Mouse (Mus musculus): ENCODE results near the gene Ces4a. TPM values are rescaled to one million over a fixed set of nuclear protein-coding genes. Genes with fewer than 3 reads are reported as not detected.
"Not testable (repeated sequence)": the region's sequence is repeated elsewhere in the genome, so short reads cannot be mapped to it uniquely, and the experiment has no call there.

The Ces4a gene
- 0.13 TPM in 1 of 2 replicates, not detected in the other for polyA plus RNA-seq (2015; fragmentation: Nextera tagmentation; extraction: Ambion mirVana)

- WGBS: 91% methylated on average over 5 of the region's 5 CpGs
- Histone ChIP-seq H3K27me3 (no peaks in the 10 kb centered on the region), H3K9ac (no peak within 1 kb of the TSS), H3K4me3 (no peak within 1 kb of the TSS), H3K9me3 (no peaks in the 10 kb centered on the region), H3K4me1 (replicated peaks) (no peaks in the 10 kb centered on the region), H3K27ac (replicated peaks) (no peak within 1 kb of the TSS), H3K4me2 (no peak within 1 kb of the TSS), H3K36me3 (no peaks in the 10 kb centered on the region)
- no peak for ATAC-seq (ENCODE audit: low FRiP score, low read depth)
These were observed at the start of gene Ces4a for GRCm38 (mm10) chr8:105131509-105131908. TSS of gene Ces4a (plus strand) at chr8:105131800.

DNA sequence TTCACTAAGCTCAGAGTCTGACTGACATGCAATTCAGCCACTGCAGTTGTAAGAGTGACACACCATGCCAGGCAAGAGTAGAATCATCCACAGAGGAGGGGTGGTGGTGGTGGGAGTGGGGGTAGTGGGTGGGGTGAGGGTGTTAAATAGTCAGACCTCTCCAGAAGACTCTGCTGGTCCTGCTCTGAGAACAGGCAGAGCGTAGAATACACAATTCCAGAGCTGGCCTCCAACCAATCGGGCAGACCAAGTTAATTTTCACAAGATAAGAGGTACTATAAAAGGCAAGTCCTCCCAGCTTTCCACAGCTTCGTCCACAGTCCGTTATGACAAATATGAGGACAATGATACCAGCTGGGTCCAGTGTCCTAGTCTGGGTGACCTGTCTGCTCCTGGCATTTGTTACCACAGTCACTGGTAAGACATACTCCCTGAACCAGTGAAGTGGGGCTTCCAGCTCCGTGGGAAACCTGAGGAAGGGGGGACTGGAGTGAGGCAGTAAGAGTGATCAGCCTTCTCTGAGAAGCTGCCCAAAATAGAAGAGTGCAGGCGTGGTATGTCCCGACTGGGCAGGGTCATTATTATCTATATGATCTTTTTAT lies 48.0 kb upstream of the Ces4a start, which contains the start of gene Ces3b:
Gene Ces3b, plus strand, starts transcription at position 305 of the 602 bp plus-strand sequence.
- H3K9ac ChIP-seq: no peak within 1 kb of the TSS
- no peaks in the 10 kb centered on the region for H3K36me3 ChIP-seq
- H3K4me3 ChIP-seq: no peak within 1 kb of the TSS
- no peak for ATAC-seq (ENCODE audit: low FRiP score, low read depth)
- no peaks in the 10 kb centered on the region for H3K4me1 ChIP-seq (replicated peaks)
- 84% methylated on average over 7 of the region's 7 CpGs for WGBS
- H3K4me2 ChIP-seq: no peak within 1 kb of the TSS
- H3K27me3 ChIP-seq: no peaks in the 10 kb centered on the region
- H3K9me3 ChIP-seq: no peaks in the 10 kb centered on the region
- no peak within 1 kb of the TSS for H3K27ac ChIP-seq (replicated peaks)

DNA sequence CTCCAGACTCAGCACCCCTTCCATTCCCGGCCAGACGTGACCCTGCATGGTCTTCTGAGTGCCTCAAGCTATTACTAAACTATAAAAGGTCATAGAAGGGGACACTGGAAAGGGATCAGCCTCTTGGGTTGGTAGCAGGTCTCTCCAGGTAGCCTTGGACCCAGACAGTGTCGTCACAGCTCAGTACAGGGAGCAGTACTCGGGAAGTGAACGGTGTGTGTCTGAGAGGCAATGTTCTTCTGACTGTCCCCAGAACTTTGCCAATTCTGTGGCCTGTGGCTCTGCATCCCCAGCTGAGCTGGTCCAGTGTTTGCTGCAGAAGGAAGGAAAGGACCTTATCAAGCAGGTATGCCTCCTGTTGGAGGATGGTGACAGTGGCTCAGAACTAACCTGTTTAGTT lies 43.4 kb upstream of the Ces4a start:
- not testable (repeated sequence) for H3K27me3 ChIP-seq; H3K36me3 ChIP-seq; H3K4me2 ChIP-seq; ATAC-seq (ENCODE audit: low FRiP score, low read depth); H3K4me1 ChIP-seq (replicated peaks); H3K9ac ChIP-seq; H3K9me3 ChIP-seq; H3K27ac ChIP-seq (replicated peaks); H3K4me3 ChIP-seq
- WGBS: 87% methylated on average over 5 of the region's 5 CpGs

DNA sequence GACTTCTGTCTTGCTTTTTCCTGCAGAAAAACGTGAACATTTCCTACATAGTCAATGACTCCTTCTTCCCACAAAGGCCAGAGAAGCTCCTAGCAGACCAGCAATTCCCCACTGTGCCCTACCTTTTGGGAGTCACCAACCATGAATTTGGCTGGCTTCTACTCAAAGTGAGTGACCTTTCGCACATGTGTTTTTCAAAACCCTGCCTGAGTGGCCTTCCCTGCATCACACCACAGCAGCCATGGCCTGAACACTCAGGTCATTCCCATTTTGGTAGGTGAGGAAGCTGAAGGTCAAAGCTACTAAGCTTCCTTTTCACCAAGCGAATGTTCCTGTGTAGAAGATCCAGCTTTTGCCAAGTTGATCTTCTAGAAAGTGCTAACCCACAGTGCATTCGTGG lies 43.0 kb upstream of the Ces4a start:
- WGBS: 75% methylated on average over 4 of the region's 4 CpGs

DNA sequence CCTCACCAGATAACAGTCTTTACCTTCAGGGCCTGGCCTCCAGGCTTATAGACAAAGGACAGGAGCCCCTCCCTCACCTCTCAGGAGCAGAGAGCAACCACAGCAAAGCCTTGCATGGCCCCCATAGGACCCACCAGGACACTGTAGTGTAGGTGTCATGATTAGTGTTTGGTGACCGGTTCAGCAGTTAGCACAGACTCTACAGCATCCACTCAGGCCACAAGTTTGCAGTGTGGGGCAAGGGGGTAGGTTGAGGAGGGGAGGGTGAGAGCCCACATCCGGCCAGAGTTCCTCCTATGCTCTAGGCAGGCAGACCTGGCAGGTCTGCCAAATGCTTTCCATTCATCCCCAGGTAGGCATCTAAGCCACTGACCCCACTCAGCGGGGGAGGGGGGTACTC lies 37.6 kb upstream of the Ces4a start:
- Histone ChIP-seq H3K9ac (no peak overlapping the region), H3K4me1 (replicated peaks) (no peaks in the 10 kb centered on the region), H3K9me3 (no peaks in the 10 kb centered on the region), H3K4me3 (no peak overlapping the region), H3K27ac (replicated peaks) (no peak overlapping the region), H3K36me3 (no peaks in the 10 kb centered on the region), H3K4me2 (no peak overlapping the region), H3K27me3 (no peaks in the 10 kb centered on the region)
- 77% methylated on average over 3 of the region's 3 CpGs for WGBS
- ATAC-seq (ENCODE audit: low FRiP score, low read depth): no peak

More for the DNA sequence above, 43.0 kb upstream of the Ces4a start:
- no peaks in the 10 kb centered on the region for H3K4me1 ChIP-seq (replicated peaks)
- ATAC-seq (ENCODE audit: low FRiP score, low read depth): no peak
- no peaks in the 10 kb centered on the region for H3K9me3 ChIP-seq
- no peaks in the 10 kb centered on the region for H3K27me3 ChIP-seq
- no peaks in the 10 kb centered on the region for H3K36me3 ChIP-seq
- no peak overlapping the region for H3K27ac ChIP-seq (replicated peaks)
- H3K4me2 ChIP-seq: no peak overlapping the region
- H3K4me3 ChIP-seq: no peak overlapping the region
- no peak overlapping the region for H3K9ac ChIP-seq

DNA sequence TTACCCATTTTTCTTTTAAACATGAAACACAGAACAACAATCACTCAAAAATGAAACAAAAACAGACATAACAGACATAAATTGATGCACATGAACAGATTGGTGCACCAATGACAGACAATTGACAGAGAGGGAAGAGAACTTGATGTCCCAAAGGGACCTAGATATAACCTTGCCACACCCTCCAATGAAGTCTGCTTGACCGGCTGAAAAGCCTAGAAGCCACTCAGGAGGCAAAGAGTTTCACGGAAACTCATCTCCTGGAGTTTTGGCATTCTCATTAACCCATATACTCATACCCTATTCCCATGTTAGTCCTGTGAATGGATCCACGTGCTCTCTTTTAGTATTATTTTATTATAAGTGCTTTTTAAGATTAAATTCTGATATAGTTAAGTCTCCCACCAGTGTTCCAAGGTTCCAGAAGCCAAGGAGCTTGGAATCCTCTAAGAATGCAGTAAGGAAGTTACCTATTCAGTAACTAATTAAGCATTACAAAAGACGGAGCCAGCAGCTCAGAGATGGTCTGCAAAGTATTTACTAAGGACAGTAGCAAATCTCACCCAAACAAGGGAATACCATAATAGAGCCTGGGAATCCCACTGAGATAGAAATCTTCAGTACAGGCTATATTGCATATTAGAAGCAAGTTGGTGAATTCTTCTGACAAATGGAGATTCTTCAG lies 29.4 kb upstream of the Ces4a start:
- H3K27me3 ChIP-seq; H3K9ac ChIP-seq; H3K4me2 ChIP-seq; H3K36me3 ChIP-seq; H3K4me3 ChIP-seq; H3K9me3 ChIP-seq; ATAC-seq (ENCODE audit: low FRiP score, low read depth); H3K27ac ChIP-seq (replicated peaks); H3K4me1 ChIP-seq (replicated peaks): not testable (repeated sequence)
- WGBS: 81% methylated on average over 4 of the region's 4 CpGs

GRCm38 (mm10) chr8:105103701-105104100 lies 27.9 kb upstream of the Ces4a start:
- not testable (repeated sequence) for H3K27me3 ChIP-seq; H3K4me1 ChIP-seq (replicated peaks); H3K9me3 ChIP-seq; H3K4me2 ChIP-seq; ATAC-seq (ENCODE audit: low FRiP score, low read depth); H3K27ac ChIP-seq (replicated peaks); H3K36me3 ChIP-seq; H3K4me3 ChIP-seq; H3K9ac ChIP-seq
- WGBS: 83% methylated on average over 5 of the region's 5 CpGs

- ATAC-seq (ENCODE audit: low FRiP score, low read depth): no peak
- WGBS: 79% methylated on average over 3 of the region's 3 CpGs
- no peak overlapping the region for H3K27ac ChIP-seq (replicated peaks)
- no peak overlapping the region for H3K4me3 ChIP-seq
- H3K36me3 ChIP-seq: no peaks in the 10 kb centered on the region
- H3K9ac ChIP-seq: no peak overlapping the region
- no peak overlapping the region for H3K4me2 ChIP-seq
- H3K27me3 ChIP-seq: no peaks in the 10 kb centered on the region
- H3K9me3 ChIP-seq: no peaks in the 10 kb centered on the region
- no peaks in the 10 kb centered on the region for H3K4me1 ChIP-seq (replicated peaks)
These were observed 27.4 kb upstream of the Ces4a start for GRCm38 (mm10) chr8:105104220-105104619.

GRCm38 (mm10) chr8:105129864-105130263 lies 1.7 kb upstream of the Ces4a start:
- ATAC-seq (ENCODE audit: low FRiP score, low read depth): no peak
- Histone ChIP-seq H3K27ac (replicated peaks) (no peak overlapping the region), H3K4me3 (no peak overlapping the region), H3K36me3 (no peaks in the 10 kb centered on the region), H3K4me2 (no peak overlapping the region), H3K9me3 (no peaks in the 10 kb centered on the region), H3K9ac (no peak overlapping the region), H3K4me1 (replicated peaks) (no peaks in the 10 kb centered on the region), H3K27me3 (no peaks in the 10 kb centered on the region)
- WGBS: 86% methylated on average over 9 of the region's 9 CpGs

- Histone ChIP-seq H3K9ac (no peak overlapping the region), H3K9me3 (no peaks in the 10 kb centered on the region), H3K4me3 (no peak overlapping the region), H3K4me2 (no peak overlapping the region), H3K4me1 (replicated peaks) (no peaks in the 10 kb centered on the region), H3K27ac (replicated peaks) (no peak overlapping the region), H3K27me3 (0 out of 2 replicates have a peak, but pooled peaks cover 4% of the 10 kb centered on the region), H3K36me3 (no peaks in the 10 kb centered on the region)
- no peak for ATAC-seq (ENCODE audit: low FRiP score, low read depth)
- WGBS: 29% methylated on average over 4 of the region's 4 CpGs
These were observed 6.8 kb downstream of the Ces4a start for GRCm38 (mm10) chr8:105138423-105138822.

DNA sequence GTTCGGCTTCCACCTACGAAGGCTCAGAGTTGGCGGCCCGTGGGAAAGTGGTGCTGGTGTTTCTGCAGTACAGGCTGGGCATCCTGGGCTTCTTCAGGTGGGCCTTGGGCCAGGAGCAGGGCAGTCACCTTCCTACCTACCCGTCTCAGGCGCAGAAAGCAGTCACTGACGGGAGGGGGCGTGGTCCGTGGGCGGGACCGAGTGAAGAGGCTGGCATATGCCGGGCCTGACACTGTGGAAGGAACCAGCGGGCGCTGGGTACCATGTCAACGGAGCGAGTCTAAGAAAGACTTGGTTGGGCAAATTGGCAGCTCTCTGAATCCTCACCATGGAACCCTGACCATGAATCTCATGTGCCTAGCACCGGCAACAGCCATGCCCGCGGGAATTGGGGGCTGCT lies 10.8 kb downstream of the Ces4a start:
- no peaks in the 10 kb centered on the region for H3K9me3 ChIP-seq
- no peak overlapping the region for H3K4me3 ChIP-seq
- no peak overlapping the region for H3K9ac ChIP-seq
- H3K36me3 ChIP-seq: no peaks in the 10 kb centered on the region
- peak overlapping the region; percentile 18; the same call in 1 of the 2 replicates for H3K4me2 ChIP-seq
- no peaks in the 10 kb centered on the region for H3K4me1 ChIP-seq (replicated peaks)
- WGBS: 38% methylated on average over 19 of the region's 19 CpGs
- H3K27me3 ChIP-seq: 0 out of 2 replicates have a peak, but pooled peaks cover 4% of the 10 kb centered on the region
- H3K27ac ChIP-seq (replicated peaks): no peak overlapping the region
- no peak for ATAC-seq (ENCODE audit: low FRiP score, low read depth)

DNA sequence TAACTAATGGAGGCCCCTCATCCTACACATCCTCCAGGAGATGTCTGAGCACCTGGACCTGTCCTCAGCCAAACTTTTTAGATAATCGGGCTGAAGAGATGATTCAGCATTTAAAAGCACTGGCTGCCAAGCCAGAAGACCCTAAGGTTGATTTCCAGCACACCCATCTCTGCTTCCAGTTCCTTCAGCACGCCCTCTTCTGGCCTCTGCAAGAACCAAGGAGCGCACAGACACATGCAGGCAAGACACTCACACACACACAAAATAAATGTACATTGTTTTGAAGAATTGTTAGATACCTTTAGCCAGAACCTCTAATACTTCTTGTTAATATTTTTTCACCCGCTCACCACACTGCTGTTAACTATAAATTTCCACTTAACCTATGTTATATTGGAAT lies 20.1 kb downstream of the Ces4a start:
- peaks cover 6% of the 10 kb centered on the region; the same call in 1 of the 2 replicates for H3K27me3 ChIP-seq
- H3K4me3 ChIP-seq: no peak overlapping the region
- WGBS: 73% methylated on average over 4 of the region's 4 CpGs
- H3K4me1 ChIP-seq (replicated peaks): peaks cover 15% of the 10 kb centered on the region
- H3K27ac ChIP-seq (replicated peaks): no peak overlapping the region
- H3K36me3 ChIP-seq: no peaks in the 10 kb centered on the region
- no peak for ATAC-seq (ENCODE audit: low FRiP score, low read depth)
- no peaks in the 10 kb centered on the region for H3K9me3 ChIP-seq
- H3K9ac ChIP-seq: no peak overlapping the region
- H3K4me2 ChIP-seq: no peak overlapping the region
